Comparison of ENCODE assay signal across 23 mouse cellular contexts in genomic region chrX:157269726-157270305, GRCm38 (mm10).
DNase-seq lines count a peak whose midpoint lies in the region; ATAC-seq and TF ChIP-seq lines count a peak whose summit lies in the region.
"Had no signal": no experiment of that assay in that cellular context is flagged by ENCODE, and none has a peak within 500 bp of the region (broad histone marks: within the 10 kb centered on the region; RNA-seq: fewer than 3 reads in every experiment).

No protein-coding gene starts in this region.

- H3K4me3 ChIP-seq in forebrain, embryonic 13.5 days: no peak overlapping the region
- H3K4me3 ChIP-seq in forebrain, embryonic 16.5 days (replicated peaks; ENCODE audit: low read length): no peak overlapping the region
- H3K4me3 ChIP-seq: embryonic facial prominence, embryonic 13.5 days; erythroblast, embryonic 14.5 days; gastrocnemius, adult 2 months; heart, embryonic 13.5 days; hindbrain, embryonic 15.5 days had no signal

- TF ChIP-seq CTCF in brain, embryonic 14.5 days (IDR thresholded peaks at IDR 0.05; ENCODE audit: borderline replicate concordance, extremely low read depth, insufficient read depth, insufficient read length): no peak

- H3K4me1 ChIP-seq in forebrain, embryonic 13.5 days: no peaks in the 10 kb centered on the region; the same call in 1 of the 2 replicates
- no peaks in the 10 kb centered on the region for H3K4me1 ChIP-seq in forebrain, embryonic 16.5 days (replicated peaks; ENCODE audit: control insufficient read depth, insufficient read depth, low read length)
- H3K4me1 ChIP-seq: embryonic facial prominence, embryonic 13.5 days; heart, embryonic 13.5 days; hindbrain, embryonic 15.5 days had no signal

- WGBS in forebrain, embryonic 13.5 days: 39% methylated on average over 5 of the region's 5 CpGs
- WGBS in forebrain, embryonic 16.5 days: 25% methylated on average over 5 of the region's 5 CpGs

- H3K9ac ChIP-seq in forebrain, embryonic 13.5 days: no peak overlapping the region
- H3K9ac ChIP-seq in forebrain, embryonic 16.5 days (replicated peaks; ENCODE audit: low read depth, low read length): no peak overlapping the region
- H3K9ac ChIP-seq: embryonic facial prominence, embryonic 13.5 days; heart, embryonic 13.5 days; hindbrain, embryonic 15.5 days had no signal

- ATAC-seq in forebrain, embryonic 13.5 days: peak; percentile 61; the same call in 1 of the 2 replicates
- ATAC-seq in forebrain, embryonic 16.5 days: no peak; the same call in 1 of the 2 replicates
- ATAC-seq: CD4-positive, CD25-positive, alpha-beta regulatory T cell, adult 4 months; intestine, postnatal 0 days had no signal

- H3K9me3 ChIP-seq in forebrain, embryonic 13.5 days (replicated peaks): no peaks in the 10 kb centered on the region
- no peaks in the 10 kb centered on the region for H3K9me3 ChIP-seq in forebrain, embryonic 16.5 days (ENCODE audit: control insufficient read depth, low read length)
- H3K9me3 ChIP-seq: embryonic facial prominence, embryonic 13.5 days; heart, embryonic 13.5 days; hindbrain, embryonic 15.5 days had no signal

- H3K27me3 ChIP-seq in forebrain, embryonic 13.5 days: no peaks in the 10 kb centered on the region
- H3K27me3 ChIP-seq in forebrain, embryonic 16.5 days (replicated peaks; ENCODE audit: control insufficient read depth, insufficient read depth, low read length): no peaks in the 10 kb centered on the region
- H3K27me3 ChIP-seq: heart, embryonic 13.5 days; hindbrain, embryonic 15.5 days had no signal

- no peak overlapping the region for H3K27ac ChIP-seq in forebrain, embryonic 13.5 days
- no peak overlapping the region for H3K27ac ChIP-seq in forebrain, embryonic 16.5 days (ENCODE audit: low read length)
- H3K27ac ChIP-seq: embryonic facial prominence, embryonic 13.5 days; gastrocnemius, adult 2 months; heart, embryonic 13.5 days; hindbrain, embryonic 15.5 days had no signal

- peak; percentile 83 for DNase-seq in 3T3-L1 (ENCODE audit: low read depth, low spot score)
- DNase-seq in Muller cell, postnatal 12 days (ENCODE audit: inconsistent ontology term): peak; percentile 84
- DNase-seq in brain, embryonic 14.5 days (ENCODE audit: low read depth): peak; percentile 67
- no peak for DNase-seq in adrenal gland, postnatal 14 days
- no peak for DNase-seq in cerebellum, adult 9-10 months
- DNase-seq in yolk sac, embryonic 10.5 days (ENCODE audit: low spot score): no peak
- DNase-seq: adrenal gland, adult 2 months; adrenal gland, postnatal 36 days; cerebellum, adult 11 months; cerebellum, adult 8-10 months; cerebellum, postnatal 36 days; gastrocnemius, adult 2 months; gastrocnemius, postnatal 25 days; heart, postnatal 36 days; kidney, adult 8-10 months had no signal

- TF ChIP-seq POLR2A in brain, embryonic 14.5 days (IDR thresholded peaks at IDR 0.05; ENCODE audit: borderline replicate concordance, extremely low read depth, insufficient read depth, insufficient read length, poor library complexity, severe bottlenecking): no peak

- H3K36me3 ChIP-seq in forebrain, embryonic 13.5 days (ENCODE audit: poor library complexity, severe bottlenecking): no peaks in the 10 kb centered on the region
- H3K36me3 ChIP-seq in forebrain, embryonic 16.5 days (ENCODE audit: control insufficient read depth, insufficient read depth): no peaks in the 10 kb centered on the region
- H3K36me3 ChIP-seq: embryonic facial prominence, embryonic 13.5 days; heart, embryonic 13.5 days; hindbrain, embryonic 15.5 days had no signal

- no peak overlapping the region for H3K4me2 ChIP-seq in forebrain, embryonic 13.5 days
- H3K4me2 ChIP-seq in forebrain, embryonic 16.5 days (ENCODE audit: low read length): no peak overlapping the region
- H3K4me2 ChIP-seq: embryonic facial prominence, embryonic 13.5 days; heart, embryonic 13.5 days; hindbrain, embryonic 15.5 days had no signal

Comparison
In these comparisons a context has a peak if more than half of its experiments do, and no peak if none do; other contexts are left out.
1. DNase-seq: peak in 3T3-L1 (single experiment), Muller cell, postnatal 12 days (single experiment) and brain, embryonic 14.5 days (single experiment); none in adrenal gland, postnatal 14 days (single experiment), cerebellum, adult 9-10 months (single experiment) and yolk sac, embryonic 10.5 days (single experiment).